Mouse (Mus musculus) olfactory bulb, adult 2 months (tissue): ENCODE measurements around the gene Traf3ip2.

Source experiments
- CTCF ChIP-seq: fragments of 200-500 bp; IDR thresholded peaks from 2 replicates; pipeline ENCODE4 v1.5.1; 2012; ENCODE audit warnings: low read depth, mild to moderate bottlenecking, low read length, moderate library complexity; ENCODE audit not compliant: insufficient read depth
- POLR2A ChIP-seq: fragments of 200-500 bp; IDR thresholded peaks from 2 replicates; pipeline ENCODE4 v1.6.1; 2012; ENCODE audit warnings: mild to moderate bottlenecking, low read depth, low read length, moderate library complexity; ENCODE audit not compliant: insufficient read depth

DNA sequence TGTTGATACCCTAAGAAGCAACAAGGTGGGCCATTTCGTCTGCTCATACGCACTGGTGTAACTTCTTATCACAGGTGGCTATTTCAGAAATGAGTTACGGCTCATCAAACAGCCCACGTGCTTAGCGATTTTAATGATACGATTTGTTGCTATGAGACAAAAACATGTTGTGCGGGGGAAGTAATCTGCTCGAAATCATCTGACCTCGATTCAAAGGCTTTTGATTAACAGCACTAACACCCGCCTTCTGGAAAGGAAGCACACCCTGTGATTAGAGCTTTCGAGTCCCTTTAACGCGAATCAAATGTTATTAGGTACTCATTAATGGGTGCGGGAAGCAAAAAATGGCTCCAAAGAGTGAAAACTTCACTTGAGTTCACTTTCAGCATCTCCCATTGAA, 18.9 kb downstream of the Traf3ip2 start:
- TF ChIP-seq CTCF (no peak), POLR2A (no peak)
